Mouse (Mus musculus): ENCODE measurements at regions not wholly inside any gene's neighbourhood (a gene's known extent, or its start where the extent isn't known, plus 50 kb on each side); places are given as distances from the start of the nearest gene placed in this dataset.

GRCm38 (mm10) chr10:96786903-96787571 lies 170.2 kb downstream of the Btg1 start:
- DNase-seq, result no peak

GRCm38 (mm10) chr10:96787572-96787946 lies 170.8 kb downstream of the Btg1 start:
- DNase-seq, result no peak

- no peak for DNase-seq
Measured at GRCm38 (mm10) chr10:96788352-96789016, 171.7 kb downstream of the Btg1 start.

GRCm38 (mm10) chr10:96797116-96797515 lies 180.3 kb downstream of the Btg1 start:
- DNase-seq, result no peak

GRCm38 (mm10) chr10:96800801-96801200 lies 184.0 kb downstream of the Btg1 start:
- no peak for DNase-seq

GRCm38 (mm10) chr10:96804030-96804784 lies 187.4 kb downstream of the Btg1 start:
- DNase-seq, result no peak

GRCm38 (mm10) chr10:96806579-96806978 lies 189.8 kb downstream of the Btg1 start:
- no peak for DNase-seq

GRCm38 (mm10) chr10:96821852-96822251 lies 205.0 kb downstream of the Btg1 start:
- DNase-seq, result no peak

GRCm38 (mm10) chr10:96822344-96823335 lies 205.8 kb downstream of the Btg1 start:
- no peak for DNase-seq

GRCm38 (mm10) chr10:96826234-96826788 lies 209.5 kb downstream of the Btg1 start:
- no peak for DNase-seq

- no peak for DNase-seq
Measured at GRCm38 (mm10) chr10:96827971-96828370, 211.2 kb downstream of the Btg1 start.

- DNase-seq, result no peak
Measured at GRCm38 (mm10) chr10:96828581-96829246, 211.9 kb downstream of the Btg1 start.

- no peak for DNase-seq
Measured at GRCm38 (mm10) chr10:96831071-96831470, 214.3 kb downstream of the Btg1 start.

GRCm38 (mm10) chr10:96837230-96837629 lies 220.4 kb downstream of the Btg1 start:
- no peak for DNase-seq

GRCm38 (mm10) chr10:96841128-96841527 lies 224.3 kb downstream of the Btg1 start:
- DNase-seq, result no peak

- DNase-seq, result no peak
Measured at GRCm38 (mm10) chr10:96841956-96842355, 225.2 kb downstream of the Btg1 start.

- no peak for DNase-seq
Measured at GRCm38 (mm10) chr10:96845906-96846305, 229.1 kb downstream of the Btg1 start.

GRCm38 (mm10) chr10:96847028-96847427 lies 230.2 kb downstream of the Btg1 start:
- DNase-seq, result no peak

- DNase-seq, result no peak
Measured at GRCm38 (mm10) chr10:96847433-96848165, 230.8 kb downstream of the Btg1 start.

GRCm38 (mm10) chr10:96848496-96848895 lies 231.7 kb downstream of the Btg1 start:
- no peak for DNase-seq

GRCm38 (mm10) chr10:96860366-96860765 lies 243.6 kb downstream of the Btg1 start:
- no peak for DNase-seq
